Mouse (Mus musculus) retina, adult 2 months (tissue): ENCODE measurements around the gene Hdac7.

Source experiments
- DNase-seq: peaks from one replicate; pipeline ENCODE4 v3.0.0-alpha.2; 2012; ENCODE audit warnings: low read depth, low spot score

Hdac7 gene

DNA sequence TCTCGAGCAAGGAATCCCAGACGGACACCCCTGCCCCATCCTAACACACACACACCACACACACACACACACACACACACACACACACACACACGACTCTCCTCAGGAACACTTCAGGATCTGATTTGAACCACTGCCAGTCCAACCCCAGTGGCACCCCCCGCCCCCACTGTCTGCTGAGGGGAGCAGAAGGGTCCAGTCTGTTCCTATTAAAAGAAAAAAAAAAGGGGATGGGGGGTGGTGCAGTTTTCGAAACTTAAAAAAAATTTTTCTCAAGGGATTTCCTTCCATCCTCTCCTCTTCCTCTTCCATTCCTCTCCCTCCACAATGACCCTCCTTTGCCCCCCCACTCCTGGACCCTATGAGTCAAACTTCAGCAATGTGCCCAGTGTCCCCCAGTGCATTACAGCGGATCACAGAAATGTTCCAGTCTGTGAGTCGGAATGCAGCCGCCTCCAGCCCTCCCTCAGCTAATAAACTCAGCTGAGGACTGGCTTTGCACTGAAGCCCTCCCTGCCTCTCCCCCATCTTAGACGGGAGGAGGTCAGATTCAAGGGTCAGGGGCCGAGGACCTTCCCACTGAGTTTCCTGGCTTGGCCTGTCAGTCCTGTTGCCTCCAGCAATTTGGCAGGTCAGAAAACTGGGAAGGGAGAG is 12.2 kb downstream of the Hdac7 start:
- no peak for DNase-seq

- no peak for DNase-seq
These were observed 12.9 kb downstream of the Hdac7 start for GRCm38 (mm10) chr15:97831242-97831986.

GRCm38 (mm10) chr15:97830788-97831241 is 13.5 kb downstream of the Hdac7 start:
- DNase-seq, result no peak

DNA sequence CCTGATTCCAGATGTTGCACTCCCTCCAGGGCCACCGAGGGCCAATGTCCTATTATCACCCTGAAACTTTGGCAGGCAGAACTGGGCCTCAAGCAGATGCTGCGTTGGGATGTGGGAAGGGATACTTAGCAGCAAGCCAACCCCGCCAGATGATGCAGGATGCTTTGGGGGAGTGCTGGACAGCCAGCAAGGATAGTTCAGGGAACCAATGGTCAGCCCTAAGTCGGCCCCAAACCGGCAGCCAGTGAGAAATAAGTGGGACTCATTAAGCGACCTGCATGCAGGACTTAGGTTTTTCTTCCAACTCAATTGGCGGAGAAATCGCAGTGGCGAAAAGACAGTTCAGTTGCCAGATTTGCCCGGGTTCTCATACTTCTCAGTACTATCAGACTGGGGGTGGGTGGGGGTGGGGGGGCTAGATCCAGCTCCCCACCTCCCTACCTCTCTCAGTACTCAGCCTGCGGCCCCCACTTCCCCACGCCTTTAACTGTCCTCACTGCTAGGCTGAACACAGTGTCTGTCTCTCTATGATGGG is 14.0 kb downstream of the Hdac7 start:
- DNase-seq, result no peak

GRCm38 (mm10) chr15:97829432-97829831 is 14.9 kb downstream of the Hdac7 start:
- DNase-seq, result no peak

DNA sequence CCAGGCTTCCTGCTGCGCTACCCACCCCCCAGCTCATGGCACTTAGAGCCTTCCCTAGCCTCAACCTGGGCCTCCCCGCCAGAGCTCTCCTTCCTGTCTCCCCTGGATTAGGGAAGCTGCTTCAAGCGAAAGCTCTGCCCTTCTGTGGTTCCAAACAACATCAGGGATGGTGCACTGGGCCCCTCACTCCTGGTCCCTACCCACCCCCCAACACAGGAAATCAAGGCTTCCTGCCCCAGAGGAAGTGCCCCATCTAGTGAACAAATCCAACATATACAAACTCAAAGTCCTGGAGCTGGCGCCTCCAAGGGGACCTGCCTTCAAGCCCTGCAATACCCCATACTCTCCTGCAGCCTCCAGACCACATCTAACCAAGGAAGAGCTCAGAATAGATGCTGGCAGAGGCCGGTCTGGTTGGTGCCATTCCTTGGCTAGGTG is 15.4 kb downstream of the Hdac7 start:
- no peak for DNase-seq

GRCm38 (mm10) chr15:97828221-97828842 is 16.0 kb downstream of the Hdac7 start:
- no peak for DNase-seq

GRCm38 (mm10) chr15:97827401-97827800 is 16.9 kb downstream of the Hdac7 start:
- no peak for DNase-seq

- DNase-seq, result no peak
These were observed 17.6 kb downstream of the Hdac7 start for GRCm38 (mm10) chr15:97826588-97827261.

DNA sequence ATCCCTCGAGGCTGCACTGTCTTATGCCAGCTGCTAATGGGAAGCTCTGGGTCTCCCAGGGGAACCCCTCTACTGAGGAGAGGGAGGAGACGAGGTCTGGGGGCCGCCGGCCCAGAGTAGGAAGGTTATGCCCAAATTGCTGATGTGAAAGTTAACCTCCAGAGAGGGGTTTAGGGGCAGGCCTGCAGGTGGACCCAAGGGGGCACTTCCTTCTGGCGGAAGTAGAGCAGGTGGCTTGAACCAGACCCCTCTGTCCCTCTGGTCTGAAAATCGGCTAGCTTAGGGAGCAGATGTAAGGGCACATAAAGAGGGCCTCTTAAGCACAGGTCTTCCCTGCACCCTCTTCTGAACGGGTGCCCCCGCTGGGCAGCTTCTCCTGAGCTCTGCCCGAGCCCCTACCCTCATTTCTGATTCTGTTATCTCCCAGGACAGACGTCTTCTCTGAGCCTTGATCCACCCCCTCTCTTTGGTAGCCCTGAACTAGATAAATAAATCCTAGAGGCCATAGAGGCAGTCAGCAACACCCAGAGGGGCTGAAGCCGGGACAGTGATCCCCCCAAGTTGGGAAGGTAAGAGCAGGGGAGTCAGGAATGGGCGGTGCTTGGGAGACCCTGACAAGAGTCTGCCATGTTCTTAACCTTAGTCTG is 18.2 kb downstream of the Hdac7 start:
- no peak for DNase-seq

DNA sequence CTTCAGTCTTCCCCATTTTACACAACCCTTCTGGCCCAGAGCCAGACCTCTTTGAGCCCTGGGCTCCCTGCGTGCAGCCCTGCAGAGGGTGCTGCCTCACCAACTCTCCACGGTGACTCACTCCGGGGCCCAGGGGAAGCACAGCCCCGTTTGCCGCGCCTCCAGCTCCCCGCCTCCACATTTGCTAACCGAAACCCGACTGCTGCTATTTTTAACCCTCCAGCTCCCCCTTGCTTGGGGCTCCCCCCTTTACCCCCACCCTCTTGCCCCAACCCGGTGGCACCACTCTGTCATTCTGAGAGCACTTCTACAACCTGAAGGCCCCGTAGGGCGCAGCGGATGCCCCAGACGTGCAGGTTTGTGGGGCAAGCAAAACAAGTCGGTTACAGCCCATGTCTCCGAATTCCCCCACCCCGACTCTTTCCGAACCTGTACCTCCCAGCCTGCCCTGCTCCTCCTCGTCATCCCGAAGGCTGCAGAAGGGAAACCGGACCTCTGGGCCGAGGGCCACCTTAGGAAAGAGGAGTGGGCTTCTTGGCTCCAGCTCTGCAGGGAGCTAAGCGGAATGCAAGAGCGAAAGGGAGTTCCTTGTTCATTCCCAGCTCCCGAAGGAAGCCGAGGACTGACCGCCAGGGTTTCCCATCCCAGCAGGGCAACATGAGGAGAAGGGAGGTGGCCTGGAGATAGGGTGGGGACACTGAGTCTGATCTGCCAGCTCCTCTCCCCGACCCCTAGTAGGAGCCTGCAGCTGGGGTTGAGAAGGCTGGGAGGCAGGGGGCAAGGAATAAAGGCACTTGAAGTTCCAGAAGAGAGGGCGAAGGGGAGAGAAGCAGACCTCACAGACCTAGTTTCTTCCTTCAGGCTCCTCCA is 19.0 kb downstream of the Hdac7 start:
- DNase-seq, result no peak

DNA sequence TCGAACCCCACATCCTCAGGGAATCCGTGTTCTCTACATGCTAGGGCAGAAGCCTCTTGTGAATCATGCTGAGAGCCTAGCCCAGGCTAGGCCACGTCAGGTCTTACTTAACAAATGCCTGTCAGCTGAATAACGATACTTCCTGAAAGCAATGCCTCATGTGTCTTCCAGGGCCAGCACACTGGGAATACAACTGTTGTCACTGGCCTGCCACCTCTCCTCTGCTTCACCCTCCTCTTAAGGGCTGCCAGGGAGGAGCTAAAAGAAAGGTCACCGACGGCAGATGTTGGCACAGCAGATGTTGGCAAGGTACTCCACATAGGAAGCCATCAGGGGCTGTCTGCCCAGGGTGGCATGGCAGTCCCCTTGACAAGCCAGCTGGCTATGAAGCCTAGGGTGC is 20.3 kb downstream of the Hdac7 start:
- no peak for DNase-seq

DNA sequence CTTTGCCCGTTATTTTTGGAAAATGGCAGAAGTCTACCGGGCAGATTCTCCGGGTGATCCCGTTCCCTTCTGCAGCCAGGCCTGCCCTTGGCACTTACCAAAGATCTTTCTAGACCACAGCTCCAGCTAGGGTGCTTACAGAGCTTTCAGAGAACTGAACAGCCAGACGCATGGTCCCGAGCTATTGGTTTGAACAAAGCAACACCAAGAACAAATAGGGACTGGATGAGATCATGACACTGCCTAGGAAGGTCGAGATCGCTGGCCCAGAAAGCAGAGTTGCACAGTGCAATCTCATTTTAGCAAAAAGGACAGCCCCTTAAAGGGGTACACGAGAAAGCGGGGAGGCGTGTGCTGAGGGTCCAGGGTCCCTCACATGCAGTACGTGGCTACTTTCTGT is 20.8 kb downstream of the Hdac7 start:
- no peak for DNase-seq

DNA sequence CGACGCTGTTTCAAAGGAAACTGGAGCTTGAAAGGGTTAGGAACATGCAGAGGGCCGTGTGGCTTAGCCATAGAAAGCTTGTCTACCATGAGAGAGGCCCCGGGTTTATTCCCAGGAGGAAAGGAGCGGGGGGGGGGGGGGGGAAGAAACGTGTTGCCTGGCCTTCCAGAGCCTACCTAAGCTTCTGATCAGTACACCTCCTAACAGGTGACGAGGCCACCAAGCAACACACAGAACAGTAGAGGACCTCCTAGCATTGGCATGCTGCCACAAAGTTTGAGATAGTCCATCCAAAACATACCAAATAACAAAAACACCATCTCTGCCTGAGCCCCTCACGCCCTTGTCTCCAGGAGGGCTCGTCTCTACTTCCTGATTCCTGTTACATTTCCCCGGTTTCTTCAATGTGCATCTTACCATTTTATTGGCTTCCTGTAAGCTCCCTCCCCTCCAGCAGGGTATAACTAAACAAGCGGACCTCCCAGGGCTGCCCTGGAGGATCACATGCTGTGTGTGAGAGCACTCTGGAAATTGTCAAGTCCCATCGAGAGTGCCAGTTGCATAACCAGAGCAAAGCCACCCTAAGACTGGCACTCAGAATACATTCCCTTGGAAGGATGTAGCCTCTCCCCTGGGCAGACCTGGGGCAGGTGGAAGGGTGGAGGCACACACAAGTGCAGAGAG is 21.6 kb downstream of the Hdac7 start:
- DNase-seq, result no peak

GRCm38 (mm10) chr15:97821983-97822363 is 22.3 kb downstream of the Hdac7 start:
- no peak for DNase-seq

DNA sequence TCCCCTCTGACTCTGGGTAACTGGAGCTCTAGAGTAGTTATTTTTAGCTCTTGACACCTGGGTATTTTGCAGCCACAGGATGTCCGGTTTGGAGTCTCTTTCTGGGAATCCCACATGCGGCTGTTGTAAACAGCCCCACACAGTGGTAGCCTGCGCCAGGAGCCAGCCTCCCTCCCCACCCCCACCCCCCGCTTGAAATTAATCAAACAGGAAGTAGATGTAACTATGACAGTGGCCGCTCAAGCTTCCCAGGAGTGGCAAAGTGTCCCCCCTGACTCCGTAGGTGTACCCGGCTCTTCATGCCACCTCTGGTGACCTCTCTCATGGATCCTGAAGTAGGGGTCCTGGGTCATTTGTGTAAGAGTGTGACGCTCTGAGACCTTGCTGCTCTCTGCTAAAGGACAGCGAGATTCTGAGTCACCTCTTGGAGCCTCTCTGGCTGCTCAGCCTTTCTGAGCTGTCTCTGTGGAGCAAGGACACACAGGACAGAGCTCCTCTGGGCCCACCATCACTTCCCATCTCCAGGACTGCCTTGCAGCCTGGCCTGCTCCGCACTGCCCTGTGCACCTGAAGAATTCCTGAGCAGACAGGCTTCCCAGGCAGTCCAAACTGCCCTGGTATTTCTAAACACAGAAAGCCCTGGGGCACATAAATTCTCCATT is 22.9 kb downstream of the Hdac7 start:
- no peak for DNase-seq

GRCm38 (mm10) chr15:97819937-97820336 is 24.4 kb downstream of the Hdac7 start:
- no peak for DNase-seq

GRCm38 (mm10) chr15:97816199-97816994 is 27.9 kb downstream of the Hdac7 start:
- no peak for DNase-seq

GRCm38 (mm10) chr15:97815254-97815653 is 29.0 kb downstream of the Hdac7 start:
- no peak for DNase-seq
